Mouse (Mus musculus): ENCODE measurements around the gene Cep295nl. TPM values are rescaled to one million over a fixed set of nuclear protein-coding genes. Genes with fewer than 3 reads are reported as not detected.

Gene Cep295nl
- total RNA-seq, 1 experiment from 2014 or later: 1.8 TPM

DNA sequence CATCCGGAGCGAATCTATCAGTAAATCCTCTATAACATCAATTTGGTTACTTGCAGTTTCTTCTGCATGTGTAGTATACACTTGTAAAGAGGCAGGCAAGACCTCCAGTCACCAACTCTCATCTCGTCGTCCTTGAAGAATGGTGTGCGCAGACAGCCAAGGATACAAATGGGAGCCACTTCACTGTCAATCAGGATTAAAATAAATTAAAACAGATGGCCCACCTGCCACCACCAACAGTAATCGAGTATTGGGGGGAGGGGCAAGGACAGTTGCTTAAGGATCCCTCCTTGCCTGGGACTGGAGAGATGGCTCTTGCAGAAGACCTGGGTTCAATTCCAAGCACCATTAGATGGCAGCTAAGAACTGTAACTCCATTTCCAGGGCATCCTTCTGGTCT is 49.6 kb downstream of the Cep295nl start:
- ATAC-seq (replicated peaks in 1 of 2; ENCODE audit: insufficient read depth in 1 of 2, low FRiP score in 2 of 2, low TSS enrichment in 1 of 2, low read depth in 1 of 2, poor library complexity in 2 of 2, severe bottlenecking in 2 of 2): no peak

DNA sequence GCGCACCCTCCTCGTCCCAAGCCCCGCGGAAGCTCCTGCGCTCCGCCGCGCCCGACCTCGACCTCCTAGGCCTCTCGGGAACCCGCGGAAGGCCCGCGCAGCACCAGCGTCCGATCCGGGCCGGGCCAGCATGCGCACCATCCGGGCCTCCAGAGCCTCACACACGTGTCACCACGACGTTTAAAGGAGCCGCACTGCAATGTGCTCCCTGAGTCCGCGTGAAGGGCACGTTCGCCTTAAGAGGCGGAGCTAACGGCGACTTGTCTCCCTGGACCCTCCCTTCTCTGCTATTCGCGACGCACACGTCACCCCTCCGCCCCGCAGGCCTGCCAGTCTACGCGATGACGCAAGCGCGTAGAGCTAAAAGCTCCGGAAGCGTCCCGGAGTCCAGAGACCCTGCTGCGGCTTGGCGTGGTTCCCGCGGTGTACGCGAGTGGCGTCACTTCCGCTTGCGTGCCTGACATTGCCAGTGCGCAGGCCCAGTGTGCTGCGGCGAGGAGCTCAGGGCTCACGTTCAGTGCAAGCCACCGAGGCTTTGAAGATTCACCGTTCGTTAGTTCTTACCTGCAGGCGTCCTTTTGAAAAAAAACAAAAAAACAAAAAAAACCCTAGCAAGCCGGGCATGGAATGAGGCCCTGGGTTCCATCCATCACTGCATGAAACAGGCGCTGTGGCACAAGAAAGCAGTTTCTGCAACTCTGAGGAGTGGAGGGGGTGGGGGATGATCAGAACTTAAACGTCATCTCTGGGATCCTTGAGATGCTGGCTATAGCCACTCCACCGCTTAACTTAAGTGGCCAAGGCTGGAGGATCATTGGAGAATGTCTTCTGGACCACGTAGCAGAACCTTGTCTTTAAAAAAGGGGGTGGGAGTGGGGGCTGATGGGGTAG is 52.1 kb downstream of the Cep295nl start, which contains the start of gene Usp36:
Usp36 (minus strand) TSS at position 246 of the 891 bp plus-strand sequence.
- peak; percentile 97 to 98 for ATAC-seq (replicated peaks in 1 of 2; ENCODE audit: insufficient read depth in 1 of 2, low FRiP score in 2 of 2, low TSS enrichment in 1 of 2, low read depth in 1 of 2, poor library complexity in 2 of 2, severe bottlenecking in 2 of 2)

DNA sequence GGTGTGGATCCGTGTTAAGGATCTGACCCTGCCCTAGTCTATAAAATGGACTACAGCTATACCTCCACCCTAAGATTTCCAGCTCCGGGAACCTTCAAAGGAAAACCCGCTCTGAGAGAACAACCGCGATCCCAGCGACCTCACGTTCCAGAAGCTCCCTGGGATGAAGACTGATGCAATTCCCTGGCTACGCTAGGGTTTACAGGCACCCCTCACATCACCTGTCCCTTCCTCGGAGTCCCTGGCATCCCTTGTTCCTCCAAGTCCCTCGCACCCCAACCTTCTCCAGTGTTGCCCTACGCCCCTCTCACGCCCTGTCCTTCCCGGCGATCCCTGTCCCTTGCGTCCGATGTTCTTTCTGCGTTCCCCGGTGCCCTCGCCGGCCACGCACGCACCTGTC is 52.7 kb downstream of the Cep295nl start:
- no peak; a peak in 1 of 4 replicates for ATAC-seq (replicated peaks in 1 of 2; ENCODE audit: insufficient read depth in 1 of 2, low FRiP score in 2 of 2, low TSS enrichment in 1 of 2, low read depth in 1 of 2, poor library complexity in 2 of 2, severe bottlenecking in 2 of 2)

DNA sequence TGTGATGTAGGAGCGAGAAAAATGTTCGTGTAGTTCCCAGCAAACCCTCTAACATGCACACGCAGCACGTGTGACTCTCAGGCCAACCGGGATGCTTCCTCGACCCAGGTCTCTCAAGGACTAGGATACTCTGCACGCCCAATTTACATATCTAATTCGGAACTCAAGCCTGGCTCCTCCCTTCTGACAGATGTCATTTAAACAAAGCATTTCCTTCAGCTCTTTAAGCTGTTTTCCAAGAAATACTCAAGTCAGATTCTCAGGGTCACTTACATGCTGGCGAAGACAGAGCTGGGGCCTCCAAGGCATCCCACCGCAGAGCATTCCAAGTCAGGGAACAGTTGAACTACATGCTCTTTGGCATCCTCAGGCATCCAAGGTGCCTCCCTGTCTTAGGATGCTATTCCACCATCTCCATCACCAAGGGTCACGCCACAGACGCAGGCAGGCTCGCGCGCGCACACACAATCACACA is 53.2 kb downstream of the Cep295nl start:
- ATAC-seq (replicated peaks in 1 of 2; ENCODE audit: insufficient read depth in 1 of 2, low FRiP score in 2 of 2, low TSS enrichment in 1 of 2, low read depth in 1 of 2, poor library complexity in 2 of 2, severe bottlenecking in 2 of 2): no peak

DNA sequence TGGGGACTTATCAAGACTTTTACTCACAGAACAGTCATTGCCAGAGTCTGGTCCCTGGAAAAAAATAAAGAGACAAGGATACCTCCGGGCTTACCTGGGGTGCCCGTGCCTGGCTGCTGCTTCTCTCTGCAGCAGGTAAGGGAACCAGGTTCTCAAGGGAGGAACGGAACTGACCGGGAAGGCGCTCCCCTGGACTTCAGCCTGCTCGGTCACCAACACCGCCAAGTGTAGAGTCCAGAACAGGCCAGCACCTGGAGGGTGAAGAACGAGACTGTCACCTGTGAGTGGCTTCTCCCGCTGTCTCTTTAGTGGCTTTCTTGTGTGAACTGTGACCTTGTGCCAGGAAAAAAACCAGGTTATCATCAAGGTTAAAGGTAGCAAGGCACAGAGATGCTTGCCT is 54.7 kb downstream of the Cep295nl start:
- ATAC-seq (replicated peaks in 1 of 2; ENCODE audit: insufficient read depth in 1 of 2, low FRiP score in 2 of 2, low TSS enrichment in 1 of 2, low read depth in 1 of 2, poor library complexity in 2 of 2, severe bottlenecking in 2 of 2): no peak

DNA sequence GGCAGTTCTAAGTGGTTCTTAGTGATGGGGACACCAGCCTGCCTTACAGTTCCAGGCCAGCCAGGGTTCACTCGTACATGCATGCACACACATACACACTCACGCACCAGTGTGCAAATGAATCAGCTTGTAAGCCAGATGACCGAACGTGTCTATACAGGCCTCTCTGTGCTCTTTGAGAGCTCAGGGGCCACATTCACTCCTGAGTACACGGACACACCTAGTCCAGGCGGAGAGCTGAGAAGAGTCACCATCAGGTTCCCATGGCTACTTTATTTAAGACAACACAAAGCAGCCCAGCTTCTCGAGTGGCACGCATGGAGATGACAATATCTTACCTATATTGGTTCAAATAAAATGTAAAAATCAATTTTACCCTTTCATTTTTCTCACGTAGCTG is 55.9 kb downstream of the Cep295nl start:
- ATAC-seq (replicated peaks in 1 of 2; ENCODE audit: insufficient read depth in 1 of 2, low FRiP score in 2 of 2, low TSS enrichment in 1 of 2, low read depth in 1 of 2, poor library complexity in 2 of 2, severe bottlenecking in 2 of 2): no peak

DNA sequence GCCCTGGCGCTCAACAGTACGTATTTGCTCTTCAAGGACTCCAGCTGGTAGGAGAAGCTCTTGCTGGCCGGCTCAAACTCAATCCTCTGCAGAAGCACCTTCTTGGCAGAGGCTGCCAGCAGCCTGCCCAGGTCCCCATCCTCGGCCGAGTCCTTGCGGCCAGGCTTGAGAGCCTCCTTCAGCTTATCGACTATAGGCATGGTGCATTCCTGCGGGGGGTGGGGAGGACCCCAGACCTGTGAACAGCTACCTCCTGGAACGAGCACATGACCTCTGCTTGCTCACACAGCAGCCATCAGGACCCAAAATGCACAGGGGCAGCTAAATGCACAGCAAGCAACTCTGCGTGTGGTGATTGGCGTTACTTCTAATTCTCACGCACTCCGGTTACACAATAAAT is 56.5 kb downstream of the Cep295nl start:
- ATAC-seq (replicated peaks in 1 of 2; ENCODE audit: insufficient read depth in 1 of 2, low FRiP score in 2 of 2, low TSS enrichment in 1 of 2, low read depth in 1 of 2, poor library complexity in 2 of 2, severe bottlenecking in 2 of 2): no peak

Other genes with a start within 250 kb of the Cep295nl start
- 0.10 and 1.1 TPM in 2 replicates for gene Dnah17, start 211.9 kb downstream of the Cep295nl start, total RNA-seq (2017)
- 31.0 and 48.1 TPM in 2 replicates for gene Cyth1, start 93.9 kb downstream of the Cep295nl start, total RNA-seq (2017)
- 20.8 and 22.6 TPM in 2 replicates for gene Usp36, start 52.3 kb downstream of the Cep295nl start, total RNA-seq (2017)
- 23.0 TPM in 2 replicates for gene Timp2, start 13.2 kb upstream of the Cep295nl start, total RNA-seq (2017)
- gene Lgals3bp, start 59.6 kb upstream of the Cep295nl start, total RNA-seq (2017): 133 and 164 TPM in 2 replicates
- 19.4 and 22.5 TPM in 2 replicates for gene Cant1, start 76.6 kb upstream of the Cep295nl start, total RNA-seq (2017)
- not detected in 2 replicates for gene C1qtnf1, start 85.7 kb upstream of the Cep295nl start, total RNA-seq (2017)
- gene Engase, start 134.3 kb upstream of the Cep295nl start, total RNA-seq (2017): 5.9 and 6.7 TPM in 2 replicates

Data from hematopoietic stem cell, adult 5-6 weeks (primary cell).